Mouse (Mus musculus) stomach, embryonic 15.5 days (tissue): ENCODE data around the gene Bach2. TPM values are rescaled to one million over a fixed set of nuclear protein-coding genes. Genes with fewer than 3 reads are reported as not detected.

Source experiments
- ATAC-seq: fragments of 200-750 bp; cut with Nextera tagmentation; 2 replicates; pipeline ENCODE4 v1.8.0; 2017; ENCODE audit warnings: low read depth, moderate number of reproducible peaks, moderate TSS enrichment; ENCODE audit not compliant: insufficient read depth, low FRiP score
- H3K27ac ChIP-seq: fragments of 300-500 bp; sonication (generic); 2 replicates; pipeline ENCODE4 v1.5.1; 2015; ENCODE audit warnings: mild to moderate bottlenecking, inconsistent platforms
- H3K27me3 ChIP-seq: fragments of 300-500 bp; sonication (generic); replicated peaks from 2 replicates; pipeline ENCODE4 v1.6.1; 2015; ENCODE audit warnings: inconsistent platforms
- H3K36me3 ChIP-seq: fragments of 300-500 bp; sonication (generic); 2 replicates; pipeline ENCODE4 v1.6.1; 2015; ENCODE audit warnings: inconsistent platforms
- H3K4me1 ChIP-seq: fragments of 300-500 bp; sonication (generic); 2 replicates; pipeline ENCODE4 v1.6.1; 2015; ENCODE audit warnings: inconsistent platforms
- H3K4me2 ChIP-seq: fragments of 300-500 bp; sonication (generic); 2 replicates; pipeline ENCODE4 v1.6.1; 2015; ENCODE audit warnings: mild to moderate bottlenecking, inconsistent platforms
- H3K4me3 ChIP-seq: fragments of 300-500 bp; sonication (generic); replicated peaks from 2 replicates; pipeline ENCODE4 v1.5.1; 2015; ENCODE audit warnings: inconsistent platforms
- H3K9ac ChIP-seq: fragments of 300-500 bp; sonication (generic); 2 replicates; pipeline ENCODE4 v1.6.1; 2015; ENCODE audit warnings: inconsistent platforms
- H3K9me3 ChIP-seq: fragments of 300-500 bp; sonication (generic); 2 replicates; pipeline ENCODE4 v1.6.1; 2016; ENCODE audit warnings: inconsistent platforms
- WGBS: fragments of 180-500 bp; shearing (Covaris S2); methylation state at CpG from one replicate; pipeline ENCODE4 v1.1.7; 2015; 5-methylcytosine and 5-hydroxymethylcytosine counted together
- polyA plus RNA-seq: library from polyadenylated mRNA; unstranded; fragments of >200 nt; fragmentation: Nextera tagmentation; extraction: Ambion mirVana; gene quantifications from 2 replicates; pipeline ENCODE4 v1.2.1, GENCODE M21; 2015

Bach2 gene
- polyA plus RNA-seq, 1 experiment from 2014 or later, result 5.2 TPM

DNA sequence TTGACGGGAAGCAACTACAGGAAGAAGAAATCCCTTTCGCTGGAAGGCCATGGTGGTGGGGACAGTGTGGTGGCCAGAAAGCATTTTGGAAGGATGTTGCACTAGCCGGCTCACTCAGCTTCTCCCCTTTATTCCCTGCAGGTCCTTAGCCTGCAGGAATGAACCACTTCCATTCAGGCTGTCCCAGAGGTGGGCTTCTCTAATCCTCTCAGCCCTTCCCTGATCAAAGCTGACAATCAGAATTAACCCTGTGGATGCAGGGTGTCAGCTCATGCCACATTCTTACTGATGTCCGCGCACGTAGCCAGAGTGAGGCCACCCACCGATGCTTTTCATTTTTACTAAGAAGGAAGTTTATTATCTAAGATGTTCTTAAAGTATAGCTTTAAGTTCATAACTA is 102.2 kb downstream of the Bach2 start:
- 79% methylated on average over 7 of the region's 7 CpGs for WGBS
- Histone ChIP-seq H3K4me2 (no peak overlapping the region), H3K4me1 (peaks cover 11% of the 10 kb centered on the region; the same call in 1 of the 2 replicates), H3K4me3 (no peak overlapping the region), H3K9me3 (no peaks in the 10 kb centered on the region), H3K27ac (no peak overlapping the region), H3K27me3 (no peaks in the 10 kb centered on the region), H3K36me3 (no peaks in the 10 kb centered on the region), H3K9ac (no peak overlapping the region)
- ATAC-seq, result no peak

DNA sequence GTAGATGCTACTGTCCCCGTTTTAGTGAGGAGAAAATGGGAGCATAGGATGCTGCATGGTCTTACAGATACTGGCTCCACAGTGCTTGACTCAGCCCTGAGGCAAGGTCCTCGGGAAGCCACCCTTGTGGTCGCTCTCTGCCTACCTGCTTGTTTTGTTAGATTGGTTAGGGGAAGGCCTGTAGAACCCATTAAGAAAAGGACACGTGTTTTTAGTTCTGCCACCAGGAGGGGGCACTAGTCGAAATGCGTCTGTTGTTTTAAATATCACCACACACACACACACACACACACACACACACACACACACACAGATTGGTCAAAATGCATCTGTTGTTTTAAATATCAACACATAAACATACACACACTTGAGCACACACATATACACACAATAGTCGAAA is 103.7 kb downstream of the Bach2 start:
- 65% methylated on average over 7 of the region's 7 CpGs for WGBS

DNA sequence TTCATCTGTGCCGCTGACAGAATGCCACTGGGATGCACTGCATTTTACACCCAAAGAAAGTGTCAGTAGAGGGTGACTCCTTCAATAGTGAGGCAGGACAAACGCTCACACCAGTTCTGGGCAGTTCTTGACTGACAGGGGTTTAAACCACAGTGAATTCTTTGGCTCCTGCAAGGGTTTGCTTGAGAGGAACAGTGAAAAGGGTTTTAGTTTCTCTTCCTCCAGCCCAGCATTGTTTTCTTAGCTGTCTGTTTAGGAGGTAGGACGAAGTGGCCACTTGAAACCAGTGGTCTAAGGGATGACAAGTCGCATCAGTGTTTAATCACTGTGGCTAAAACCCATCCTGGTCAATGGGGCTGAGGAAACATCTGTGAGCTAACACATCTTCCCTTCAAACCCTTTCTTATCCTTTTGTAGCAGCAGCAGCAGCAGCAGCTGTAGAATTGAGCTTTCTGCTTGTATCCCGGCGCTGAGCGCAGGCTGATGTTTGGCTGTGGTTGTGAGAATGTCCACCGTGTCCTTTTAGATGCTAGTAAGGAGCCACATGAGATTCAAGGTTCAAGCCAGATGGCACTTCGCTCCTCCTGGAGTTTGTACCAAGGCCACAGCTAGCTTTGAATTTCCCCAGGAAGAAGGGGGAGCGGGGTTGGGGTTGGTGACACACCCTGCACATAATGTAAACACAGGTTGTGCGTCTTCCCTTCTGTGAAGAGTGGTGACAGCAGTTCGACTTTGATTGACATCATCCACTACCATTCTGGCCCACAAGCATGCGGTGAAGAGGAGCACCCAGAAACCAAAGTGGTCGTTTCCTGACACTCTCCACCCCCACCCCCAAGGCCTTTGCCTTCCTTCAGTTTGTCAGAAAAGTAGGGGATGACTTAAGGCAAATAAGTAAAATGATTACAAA is 104.9 kb downstream of the Bach2 start:
- H3K27ac ChIP-seq, result 0 out of 2 replicates have a peak overlapping the region, but pooled peaks have one; percentile 44
- no peaks in the 10 kb centered on the region for H3K36me3 ChIP-seq
- no peaks in the 10 kb centered on the region for H3K9me3 ChIP-seq
- H3K4me2 ChIP-seq, result 0 out of 2 replicates have a peak overlapping the region, but pooled peaks have one; percentile 5
- no peak for ATAC-seq
- no peak overlapping the region for H3K9ac ChIP-seq
- 58% methylated on average over 14 of the region's 14 CpGs for WGBS
- no peak overlapping the region for H3K4me3 ChIP-seq
- H3K4me1 ChIP-seq, result no peaks in the 10 kb centered on the region
- H3K27me3 ChIP-seq, result no peaks in the 10 kb centered on the region

More for the DNA sequence above, 103.7 kb downstream of the Bach2 start:
- Histone ChIP-seq H3K9ac (no peak overlapping the region), H3K9me3 (no peaks in the 10 kb centered on the region), H3K27me3 (no peaks in the 10 kb centered on the region), H3K4me1 (0 out of 2 replicates have a peak, but pooled peaks cover 5% of the 10 kb centered on the region), H3K4me2 (no peak overlapping the region), H3K36me3 (no peaks in the 10 kb centered on the region), H3K4me3 (no peak overlapping the region), H3K27ac (no peak overlapping the region)
- no peak for ATAC-seq

DNA sequence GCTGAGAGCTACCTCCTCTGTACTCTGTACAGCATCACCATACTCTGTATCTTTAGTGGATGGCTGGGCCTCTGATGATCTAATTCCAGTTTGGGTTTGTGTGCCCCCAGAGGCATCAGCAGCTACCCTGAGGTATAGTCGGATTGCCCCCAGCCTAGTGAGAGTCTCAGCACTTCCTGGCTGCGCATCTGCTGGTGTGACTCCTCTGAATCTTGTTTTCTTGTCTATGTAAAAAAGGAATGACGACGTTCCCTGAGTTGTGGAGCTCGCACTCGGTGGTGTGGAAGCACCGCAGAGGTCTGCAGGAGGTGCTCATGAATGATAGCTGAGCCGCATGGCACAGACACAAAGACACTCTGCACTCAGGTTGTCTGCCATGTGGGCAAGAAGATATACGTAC is 105.7 kb downstream of the Bach2 start:
- Histone ChIP-seq H3K27me3 (no peaks in the 10 kb centered on the region), H3K9me3 (no peaks in the 10 kb centered on the region), H3K9ac (no peak overlapping the region), H3K4me1 (no peaks in the 10 kb centered on the region), H3K36me3 (no peaks in the 10 kb centered on the region), H3K27ac (no peak overlapping the region), H3K4me3 (no peak overlapping the region), H3K4me2 (no peak overlapping the region)
- ATAC-seq, result no peak
- 73% methylated on average over 9 of the region's 9 CpGs for WGBS

DNA sequence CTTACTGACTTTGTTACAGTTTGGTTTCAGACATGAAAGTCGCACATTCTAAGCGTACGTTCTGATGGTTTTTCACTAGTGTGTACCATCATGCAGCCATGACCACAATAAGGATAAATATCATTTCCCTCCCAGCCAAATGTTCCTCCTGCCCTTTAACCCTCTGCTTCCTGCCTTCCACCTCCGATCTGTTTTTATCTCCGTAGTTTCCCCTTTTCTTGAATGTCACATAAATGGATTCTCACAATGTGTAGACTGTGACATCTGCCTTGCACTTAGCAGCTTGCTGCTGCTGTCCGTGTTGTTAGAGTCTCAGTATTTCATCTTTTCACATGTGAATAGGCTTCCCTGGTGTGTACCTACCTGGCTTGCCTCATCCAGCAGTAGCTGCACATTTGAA is 108.6 kb downstream of the Bach2 start:
- no peak for ATAC-seq
- WGBS, result 52% methylated on average over 6 of the region's 6 CpGs
- no peaks in the 10 kb centered on the region for H3K4me1 ChIP-seq

DNA sequence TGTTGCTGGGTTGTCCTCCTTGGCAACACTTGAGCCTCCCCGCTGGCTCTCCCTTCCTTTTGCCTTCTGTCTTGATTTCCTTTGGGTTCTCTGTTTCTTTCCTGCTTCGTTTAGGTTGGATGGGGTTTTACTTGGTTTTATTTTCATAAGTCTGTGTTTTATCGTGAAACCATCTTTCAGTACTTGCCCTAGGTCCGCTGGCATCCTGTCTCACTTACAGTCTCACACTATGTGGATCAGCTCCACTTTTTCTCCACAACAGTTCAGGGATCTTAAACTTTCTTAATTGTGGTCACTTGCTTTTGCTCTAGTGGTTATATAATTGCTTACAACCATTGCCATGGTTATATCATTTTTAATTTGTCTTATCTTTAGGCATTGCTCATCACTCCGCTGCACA is 109.1 kb downstream of the Bach2 start:
- Histone ChIP-seq H3K36me3 (no peaks in the 10 kb centered on the region), H3K27me3 (no peaks in the 10 kb centered on the region), H3K9ac (no peak overlapping the region), H3K9me3 (no peaks in the 10 kb centered on the region), H3K4me1 (peaks cover 3% of the 10 kb centered on the region), H3K27ac (no peak overlapping the region), H3K4me3 (no peak overlapping the region), H3K4me2 (no peak overlapping the region)
- ATAC-seq, result no peak
- 76% methylated on average over 5 of the region's 5 CpGs for WGBS

More for the DNA sequence above, 108.6 kb downstream of the Bach2 start:
- Histone ChIP-seq H3K36me3 (no peaks in the 10 kb centered on the region), H3K4me2 (no peak overlapping the region), H3K9me3 (no peaks in the 10 kb centered on the region), H3K27me3 (no peaks in the 10 kb centered on the region), H3K9ac (no peak overlapping the region), H3K27ac (no peak overlapping the region), H3K4me3 (no peak overlapping the region)

DNA sequence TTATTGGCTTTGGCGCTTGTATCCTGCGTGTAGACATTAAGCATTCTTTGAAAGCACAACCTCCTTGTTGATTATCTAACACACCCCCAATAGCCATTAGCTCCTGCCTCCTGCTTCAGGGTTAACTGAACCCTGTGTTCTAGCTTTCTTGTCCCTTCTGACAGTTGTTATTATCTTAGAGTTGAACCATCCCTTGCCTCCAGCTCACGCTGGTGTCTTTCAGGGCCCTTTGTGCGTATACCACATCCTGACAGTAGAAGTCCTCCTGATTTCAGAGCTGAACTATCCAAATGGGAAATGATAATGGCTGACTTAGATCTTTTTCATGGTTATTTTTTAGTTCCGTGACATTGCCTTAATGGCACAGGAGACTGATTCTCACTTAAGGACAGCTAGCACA is 110.8 kb downstream of the Bach2 start:
- Histone ChIP-seq H3K4me3 (no peak overlapping the region), H3K27ac (no peak overlapping the region), H3K9ac (no peak overlapping the region), H3K9me3 (no peaks in the 10 kb centered on the region), H3K4me1 (peaks cover 10% of the 10 kb centered on the region), H3K4me2 (no peak overlapping the region), H3K27me3 (no peaks in the 10 kb centered on the region), H3K36me3 (no peaks in the 10 kb centered on the region)
- ATAC-seq, result no peak
- 87% methylated on average over 5 of the region's 5 CpGs for WGBS

DNA sequence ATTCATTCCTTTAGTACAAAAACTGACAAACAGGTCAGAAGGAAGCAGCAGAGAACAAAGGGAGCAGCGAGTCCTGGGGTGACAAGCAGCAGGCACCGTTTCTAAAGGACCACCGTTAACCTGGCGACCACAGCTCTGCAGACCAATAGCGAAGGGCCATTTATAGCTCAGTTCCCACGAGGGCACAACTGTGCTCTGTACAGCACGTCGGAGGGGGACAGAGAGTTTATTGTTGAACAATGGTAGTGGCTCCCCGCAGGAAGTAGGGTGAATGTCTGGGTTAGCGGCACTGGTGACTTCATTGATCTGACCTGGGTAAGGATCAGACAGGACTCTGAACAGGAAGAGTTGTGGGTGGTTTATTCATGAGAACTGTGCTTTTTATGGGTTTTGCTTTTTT is 112.6 kb downstream of the Bach2 start:
- no peak overlapping the region for H3K9ac ChIP-seq
- H3K4me2 ChIP-seq, result no peak overlapping the region
- peaks cover 12% of the 10 kb centered on the region for H3K4me1 ChIP-seq
- no peak overlapping the region for H3K27ac ChIP-seq
- H3K4me3 ChIP-seq, result no peak overlapping the region
- no peaks in the 10 kb centered on the region for H3K27me3 ChIP-seq
- H3K9me3 ChIP-seq, result no peaks in the 10 kb centered on the region
- 48% methylated on average over 10 of the region's 10 CpGs for WGBS
- H3K36me3 ChIP-seq, result no peaks in the 10 kb centered on the region
- no peak for ATAC-seq

DNA sequence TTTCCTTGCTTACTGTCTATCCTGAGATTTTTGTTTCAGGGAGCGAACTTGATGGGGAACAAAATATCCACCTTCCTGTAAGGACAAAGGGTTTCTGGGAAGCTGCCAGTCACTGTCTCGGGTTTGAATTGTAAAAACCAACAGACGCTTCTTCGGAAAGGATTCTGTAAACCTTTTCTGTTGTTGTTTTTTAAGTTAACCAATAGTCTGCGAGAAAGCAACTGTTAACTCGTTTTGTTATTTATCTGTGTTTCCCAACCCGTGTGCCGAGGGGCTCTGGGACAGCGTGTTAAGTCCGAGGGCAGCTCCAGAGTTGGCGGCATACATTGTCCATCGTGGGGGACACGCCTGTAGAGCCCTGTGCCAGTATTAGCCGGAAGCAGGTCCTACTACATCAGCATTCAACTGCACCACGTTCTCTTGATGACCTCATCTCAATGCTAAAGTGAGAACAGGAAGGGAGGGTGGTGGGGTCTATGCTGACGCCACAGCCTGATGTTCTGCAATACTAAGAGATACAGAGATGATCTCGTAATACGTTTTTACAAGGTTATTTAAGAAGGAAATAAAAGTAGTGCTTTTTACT is 113.2 kb downstream of the Bach2 start:
- Histone ChIP-seq H3K4me1 (peaks cover 12% of the 10 kb centered on the region), H3K36me3 (no peaks in the 10 kb centered on the region), H3K4me3 (no peak overlapping the region), H3K27me3 (no peaks in the 10 kb centered on the region), H3K4me2 (no peak overlapping the region), H3K27ac (no peak overlapping the region), H3K9me3 (no peaks in the 10 kb centered on the region), H3K9ac (no peak overlapping the region)
- WGBS, result 66% methylated on average over 18 of the region's 18 CpGs
- no peak for ATAC-seq

DNA sequence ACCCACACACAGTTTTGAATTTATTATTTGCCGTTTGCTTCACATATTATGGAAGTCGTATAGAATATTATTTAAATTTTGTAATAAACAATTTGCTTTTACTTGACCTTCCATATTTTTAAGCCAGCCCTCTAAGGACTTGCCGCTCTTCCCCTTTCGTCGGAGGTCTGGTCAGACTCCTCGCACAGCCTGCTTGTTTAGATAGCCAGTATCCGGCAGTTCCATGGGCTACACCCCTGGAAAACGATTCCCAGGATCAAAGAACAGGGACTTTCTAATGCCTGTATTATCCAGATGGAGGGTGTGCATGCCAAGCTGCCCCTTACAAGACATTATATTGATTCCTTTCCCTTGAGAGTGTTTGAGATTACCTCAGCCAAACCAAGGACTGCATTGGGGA is 113.8 kb downstream of the Bach2 start:
- no peak for ATAC-seq
- Histone ChIP-seq H3K9ac (no peak overlapping the region), H3K9me3 (no peaks in the 10 kb centered on the region), H3K36me3 (no peaks in the 10 kb centered on the region), H3K27ac (peak overlapping the region; percentile 40; the same call in 1 of the 2 replicates), H3K27me3 (no peaks in the 10 kb centered on the region), H3K4me1 (peaks cover 12% of the 10 kb centered on the region), H3K4me3 (no peak overlapping the region), H3K4me2 (no peak overlapping the region)
- WGBS, result 26% methylated on average over 8 of the region's 8 CpGs

DNA sequence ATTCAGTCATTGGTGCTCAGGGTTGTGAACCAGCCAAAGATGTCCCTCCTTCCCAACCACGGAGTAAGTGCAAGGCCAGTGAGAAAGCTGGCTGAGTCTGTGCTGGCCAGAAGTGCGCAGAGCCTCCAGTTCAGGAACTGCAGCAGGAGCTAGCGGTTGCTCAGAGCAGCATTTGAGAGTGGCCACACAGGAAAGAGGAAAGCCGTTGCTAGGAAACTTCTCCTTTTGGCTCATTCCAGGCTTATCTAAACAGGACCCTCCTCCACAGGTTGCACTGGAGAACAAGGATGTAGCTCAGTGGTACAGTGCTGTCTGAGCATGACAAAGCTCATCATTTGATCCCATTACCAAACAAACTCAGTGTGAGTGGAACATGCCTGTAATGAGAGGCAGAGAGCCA is 114.2 kb downstream of the Bach2 start:
- Histone ChIP-seq H3K4me2 (no peak overlapping the region), H3K9ac (no peak overlapping the region), H3K27me3 (no peaks in the 10 kb centered on the region), H3K27ac (peak overlapping the region; percentile 40; the same call in 1 of the 2 replicates), H3K4me3 (no peak overlapping the region), H3K9me3 (no peaks in the 10 kb centered on the region), H3K4me1 (peaks cover 12% of the 10 kb centered on the region), H3K36me3 (no peaks in the 10 kb centered on the region)
- ATAC-seq, result peak; percentile 63; the same call in 1 of the 2 replicates
- WGBS, result 13% methylated on average over 4 of the region's 4 CpGs

DNA sequence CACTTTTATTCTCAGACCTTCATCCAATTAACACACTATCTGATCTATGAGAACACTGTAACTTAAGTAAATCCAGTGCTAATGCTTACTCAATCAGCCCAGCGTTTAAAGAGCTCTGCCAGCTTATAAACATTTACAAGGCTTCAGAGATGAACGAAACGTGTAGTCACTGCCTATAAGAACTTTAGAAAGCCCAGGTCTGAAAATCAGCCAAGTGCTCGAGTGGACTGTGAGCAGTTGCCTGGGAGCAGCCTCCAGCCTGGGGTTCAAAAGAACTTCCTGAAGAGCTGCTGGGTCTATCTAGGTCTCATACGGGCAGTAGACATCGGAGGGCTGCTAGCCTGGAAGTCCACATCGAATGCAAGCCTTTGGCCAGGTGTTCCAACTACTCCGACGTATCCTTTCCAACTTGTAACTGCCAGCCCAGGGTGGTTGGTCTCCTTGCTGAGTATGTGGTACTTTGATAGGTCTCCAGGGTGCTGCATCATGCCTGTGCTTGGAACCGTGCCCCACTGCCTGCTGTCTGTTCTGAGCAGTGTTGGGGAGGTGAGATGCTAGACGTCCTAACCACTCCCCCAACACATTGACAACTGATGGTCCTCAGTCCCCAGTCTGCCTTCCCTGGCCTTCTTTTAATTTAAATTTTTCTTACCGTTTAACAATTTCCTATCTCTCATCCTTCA is 117.5 kb downstream of the Bach2 start:
- no peak for ATAC-seq
- no peak overlapping the region for H3K4me3 ChIP-seq
- WGBS, result 42% methylated on average over 12 of the region's 12 CpGs
- no peak overlapping the region for H3K4me2 ChIP-seq
- H3K36me3 ChIP-seq, result no peaks in the 10 kb centered on the region
- H3K27me3 ChIP-seq, result no peaks in the 10 kb centered on the region
- H3K9ac ChIP-seq, result no peak overlapping the region
- peaks cover 12% of the 10 kb centered on the region for H3K4me1 ChIP-seq
- H3K27ac ChIP-seq, result no peak overlapping the region
- no peaks in the 10 kb centered on the region for H3K9me3 ChIP-seq
